Mouse (Mus musculus): ENCODE data around the gene Gm1140. TPM values are rescaled to one million over a fixed set of nuclear protein-coding genes. Genes with fewer than 3 reads are reported as not detected.
"Not testable (repeated sequence)": the region's sequence is repeated elsewhere in the genome, so short reads cannot be mapped to it uniquely, and the experiment has no call there.

Gm1140 gene
- total RNA-seq (2021), result not detected in 2 replicates
- long read RNA-seq, experiment 1, result 0 reads
- long read RNA-seq, experiment 2, result 0 reads

- DNase-seq, result not testable (repeated sequence)
Measured at GRCm38 (mm10) chrX:67693462-67693861, at the start of gene Gm1140. Gene Gm1140, minus strand, starts transcription at chrX:67693562.

GRCm38 (mm10) chrX:67695398-67695797 lies 2.0 kb upstream of the Gm1140 start, which contains the start of gene Gm14692:
Gene Gm14692, plus strand, starts transcription at chrX:67695698.
- DNase-seq, result not testable (repeated sequence)

Other genes with a start within 250 kb of the Gm1140 start
- not detected in 2 replicates for gene Gm14692, start 2.1 kb upstream of the Gm1140 start, total RNA-seq (2021)
- not detected in 2 replicates for gene 4933436I01Rik, start 227.9 kb upstream of the Gm1140 start, total RNA-seq (2021)

All from adrenal gland, postnatal 14 days (tissue).